Mouse (Mus musculus) thymus, postnatal 4 days (tissue): ENCODE measurements around the gene Rras2.

ENCODE experiments used
- DNase-seq: peaks from one replicate; pipeline ENCODE4 v3.0.0; 2021

Rras2 gene

GRCm38 (mm10) chr7:114117444-114117905 is at the start of gene Rras2:
Gene Rras2 (minus strand): TSS chr7:114117781.
- DNase-seq, result peak; percentile 93

DNA sequence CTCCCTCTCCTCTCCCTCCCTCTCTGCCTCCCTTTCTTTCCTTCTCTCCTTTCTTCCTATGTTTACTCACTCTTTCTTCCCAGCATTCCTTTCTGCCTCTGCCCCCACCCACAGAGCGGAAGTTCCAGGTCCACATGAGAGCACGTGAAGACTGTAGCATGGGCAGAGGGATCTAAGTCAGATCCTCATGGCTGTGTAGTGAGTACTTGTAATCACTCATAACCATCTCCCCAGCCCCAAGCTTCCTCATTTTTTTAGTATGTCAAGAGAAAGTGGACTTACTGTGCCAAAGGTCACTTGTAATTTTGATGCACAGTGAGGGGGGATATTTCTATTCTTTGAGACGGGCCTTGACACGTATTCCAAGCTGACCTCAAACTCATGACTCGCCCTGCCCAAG is 45.4 kb upstream of the Rras2 start:
- DNase-seq, result no peak

- DNase-seq, result peak; percentile 47
These were observed 43.5 kb upstream of the Rras2 start for GRCm38 (mm10) chr7:114161101-114161500.

- DNase-seq, result peak; percentile 41
These were observed 40.2 kb upstream of the Rras2 start for GRCm38 (mm10) chr7:114157716-114158278.

DNA sequence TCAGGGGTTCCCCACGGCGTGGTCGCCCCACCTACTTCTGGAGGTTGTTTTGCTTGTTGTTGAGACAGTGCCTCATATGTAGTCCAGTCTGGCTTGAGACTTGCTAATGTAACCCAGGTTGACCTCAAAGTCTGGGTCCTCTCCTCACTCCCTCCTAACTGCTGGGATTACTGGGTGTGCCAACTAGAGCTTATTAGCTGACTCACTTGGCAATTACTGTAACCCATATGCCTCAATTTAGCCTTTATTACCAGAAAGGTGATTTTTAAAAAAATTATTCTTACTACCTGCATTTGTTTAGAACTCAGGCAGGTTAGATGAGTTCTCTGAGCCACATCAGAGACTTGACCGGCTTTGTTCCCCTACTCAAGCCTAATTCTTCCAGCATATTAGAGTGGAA is 38.8 kb upstream of the Rras2 start:
- no peak for DNase-seq

- no peak for DNase-seq
These were observed 37.7 kb upstream of the Rras2 start for GRCm38 (mm10) chr7:114155053-114155865.

- DNase-seq, result no peak
These were observed 33.6 kb upstream of the Rras2 start for GRCm38 (mm10) chr7:114151036-114151780.

- DNase-seq, result no peak
These were observed 32.0 kb upstream of the Rras2 start for GRCm38 (mm10) chr7:114149564-114149963.

GRCm38 (mm10) chr7:114149135-114149534 is 31.6 kb upstream of the Rras2 start:
- no peak for DNase-seq

DNA sequence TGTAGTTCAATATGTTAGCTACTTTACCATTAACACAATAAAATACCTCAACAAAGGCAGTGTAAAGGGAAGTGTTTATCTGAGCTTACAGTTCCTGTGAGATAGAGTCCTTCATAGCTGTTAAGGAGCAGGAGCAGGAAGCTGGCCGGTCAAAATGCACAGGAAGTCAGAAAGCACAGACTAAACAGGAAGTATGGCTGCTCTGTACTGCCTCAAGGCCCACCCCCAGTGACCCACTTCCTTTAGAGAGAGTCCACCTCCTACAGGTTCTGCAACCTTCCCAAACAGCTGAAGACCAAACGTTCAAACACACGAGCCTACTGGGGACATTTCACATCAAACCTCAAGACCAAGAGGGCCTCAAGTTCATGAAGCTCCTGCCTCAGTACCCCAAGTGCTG is 28.3 kb upstream of the Rras2 start:
- peak; percentile 28 for DNase-seq

- no peak for DNase-seq
These were observed 24.7 kb upstream of the Rras2 start for GRCm38 (mm10) chr7:114142151-114142798.

GRCm38 (mm10) chr7:114140026-114140425 is 22.4 kb upstream of the Rras2 start:
- DNase-seq, result no peak

DNA sequence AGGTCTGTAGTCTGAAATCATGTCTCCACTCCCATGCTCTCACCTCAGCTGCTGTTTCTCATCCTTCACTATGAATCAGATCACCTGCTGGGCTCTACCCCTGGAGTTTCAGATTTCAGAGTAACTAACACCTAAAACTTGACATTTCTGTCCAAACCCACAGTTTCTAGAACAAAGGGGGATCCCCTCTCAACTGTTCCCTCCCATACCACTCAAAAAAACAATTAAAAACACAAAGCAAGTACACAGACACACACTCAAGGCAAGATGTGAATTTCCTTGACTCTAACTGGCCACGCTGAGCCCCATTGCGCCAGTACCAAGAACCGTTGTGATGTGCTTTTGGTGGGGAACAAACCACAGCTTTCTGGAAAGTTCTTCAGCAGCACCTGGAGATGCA is 21.8 kb upstream of the Rras2 start:
- DNase-seq, result no peak

DNA sequence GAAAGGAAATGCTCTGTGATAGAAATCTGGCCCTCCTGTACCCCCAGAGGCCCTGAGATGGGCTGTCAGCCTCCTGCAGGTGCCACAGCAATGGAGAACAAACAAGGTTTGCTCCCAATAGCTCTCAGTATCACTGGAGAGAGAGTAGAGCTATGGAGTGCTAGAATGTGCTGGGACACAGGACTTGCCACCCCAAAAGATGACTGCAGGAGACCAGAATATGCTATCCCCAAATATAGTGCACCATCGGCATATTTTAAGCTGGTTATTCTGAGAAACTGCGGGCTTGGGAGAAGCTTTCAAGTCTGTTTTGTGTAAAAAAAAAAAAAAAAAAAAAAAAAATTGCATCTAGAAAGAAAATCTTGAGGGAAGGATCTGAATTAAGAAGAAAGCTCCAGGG is 20.7 kb upstream of the Rras2 start:
- DNase-seq, result no peak

DNA sequence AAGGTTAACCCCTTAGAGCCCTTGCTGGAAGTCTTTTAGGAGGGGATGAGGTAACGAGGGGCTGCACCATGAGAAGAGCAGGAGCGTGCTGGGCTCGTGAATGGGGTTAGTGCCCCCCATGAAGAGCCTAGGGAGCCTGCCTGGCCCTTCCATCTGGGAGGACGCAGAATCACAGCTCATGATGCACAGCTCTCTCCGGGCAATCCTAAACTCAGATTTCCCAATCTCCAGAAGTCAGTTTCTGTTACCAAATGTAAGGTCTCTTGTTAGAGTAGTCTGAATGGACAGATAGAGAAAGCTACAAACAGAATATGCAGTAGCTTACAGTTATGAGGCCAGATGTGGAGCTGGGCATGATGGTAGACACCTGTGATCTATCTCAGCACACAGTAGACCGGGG is 17.6 kb upstream of the Rras2 start:
- no peak for DNase-seq

DNA sequence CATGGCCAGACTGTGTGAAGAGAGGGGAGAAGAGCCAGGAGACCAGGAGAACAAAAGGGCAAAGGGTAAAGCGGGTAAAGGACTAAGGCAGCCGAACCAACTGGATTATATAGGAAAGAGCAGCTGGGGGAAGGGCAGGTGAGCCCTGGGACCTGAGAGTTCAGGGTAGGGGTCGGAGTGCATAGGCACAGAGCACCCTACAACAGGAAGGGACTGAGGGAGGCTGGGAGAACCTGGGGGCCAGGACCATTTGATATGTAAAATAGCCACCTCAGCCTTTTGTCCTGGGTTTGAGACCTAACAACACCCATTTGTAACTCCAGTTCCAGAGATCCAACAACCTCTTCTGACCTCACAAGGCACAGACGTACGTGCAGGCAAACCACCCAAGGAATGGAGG is 16.4 kb upstream of the Rras2 start:
- DNase-seq, result no peak

GRCm38 (mm10) chr7:114132316-114132715 is 14.7 kb upstream of the Rras2 start:
- DNase-seq, result no peak

DNA sequence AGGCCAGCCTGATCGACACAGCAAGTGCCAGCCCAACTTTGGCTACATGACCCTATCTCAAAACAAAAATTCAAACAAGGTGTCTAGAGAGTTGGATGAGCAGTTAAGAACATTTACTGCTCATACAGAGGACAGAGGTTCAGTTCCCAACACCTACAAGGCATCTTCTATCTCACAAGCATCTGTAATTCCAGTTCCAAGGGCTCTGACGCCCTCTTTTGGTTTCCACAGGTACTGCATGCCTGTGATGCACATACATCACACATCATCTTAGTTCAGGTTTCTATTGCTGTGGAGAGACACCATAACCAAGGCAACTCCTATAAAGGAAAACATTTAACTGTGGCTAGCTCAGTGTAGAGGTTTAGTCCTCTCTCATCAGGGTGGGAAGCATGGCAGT is 11.7 kb upstream of the Rras2 start:
- DNase-seq, result no peak

DNA sequence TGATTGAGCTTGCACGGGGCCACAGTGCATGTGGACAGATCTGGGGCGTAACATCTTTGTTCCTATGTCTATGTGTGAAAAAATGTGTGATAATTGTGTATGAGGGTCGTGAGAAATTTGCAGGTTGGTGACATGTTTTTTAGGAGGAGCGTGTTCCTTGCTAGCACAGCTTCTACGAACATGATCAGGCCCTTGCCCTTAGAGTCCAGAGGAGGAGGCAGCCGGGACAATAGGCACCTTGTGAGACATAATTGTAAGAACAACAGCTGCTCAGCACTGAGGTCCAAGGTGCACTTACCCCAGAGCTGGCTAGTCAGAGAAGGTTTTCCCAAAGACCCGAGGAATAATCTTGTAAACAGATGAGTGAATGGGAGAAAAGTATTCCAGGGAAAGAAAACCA is 599 bp upstream of the Rras2 start:
- DNase-seq, result no peak

DNA sequence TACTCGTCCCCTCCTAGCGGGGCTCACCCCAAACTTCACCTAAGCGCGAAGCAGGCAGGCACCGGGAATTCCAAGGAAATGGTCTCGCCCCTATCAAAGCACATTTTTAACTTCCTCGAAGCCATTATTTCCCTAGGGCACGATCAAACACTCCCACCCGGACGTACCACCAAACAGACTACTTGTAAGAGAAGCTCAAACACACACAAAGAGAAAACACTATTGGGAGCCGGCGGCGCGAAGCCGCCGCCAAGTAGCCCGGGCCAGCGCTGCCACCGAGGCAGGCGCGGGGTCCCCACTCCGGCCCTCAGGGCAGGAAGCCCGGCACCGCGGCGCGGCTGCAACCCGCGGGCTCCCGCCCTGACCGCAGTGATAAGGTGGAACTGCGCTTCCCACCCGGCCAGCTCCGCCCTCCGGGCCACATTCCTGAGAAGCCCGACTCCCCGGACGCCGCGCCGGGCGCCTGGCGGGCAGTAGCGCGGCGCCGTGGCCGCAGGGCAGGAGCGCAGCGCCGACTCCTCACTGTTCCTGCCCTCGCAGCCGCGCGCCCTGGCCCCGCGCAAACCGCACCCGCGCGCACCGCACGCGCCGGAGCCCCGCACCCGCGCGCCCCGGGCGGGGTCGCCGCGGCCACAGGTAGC is 750 bp downstream of the Rras2 start:
- peak; percentile 68 for DNase-seq

GRCm38 (mm10) chr7:114115961-114116360 is 1.6 kb downstream of the Rras2 start:
- peak; percentile 56 for DNase-seq

- peak; percentile 51 for DNase-seq
These were observed 2.6 kb downstream of the Rras2 start for GRCm38 (mm10) chr7:114114976-114115375.

- no peak for DNase-seq
These were observed 3.3 kb downstream of the Rras2 start for GRCm38 (mm10) chr7:114114284-114114683.
